Mouse (Mus musculus): ENCODE measurements around the gene Gpr107. TPM values are rescaled to one million over a fixed set of nuclear protein-coding genes. Genes with fewer than 3 reads are reported as not detected.
"Not testable (repeated sequence)": the region's sequence is repeated elsewhere in the genome, so short reads cannot be mapped to it uniquely, and the experiment has no call there.

Gene Gpr107
- polyA plus RNA-seq, 1 experiment from 2014 or later = 34.9 TPM

- no peak for ATAC-seq
- 86% methylated on average over 5 of the region's 5 CpGs for WGBS
These were observed 19.9 kb downstream of the Gpr107 start for GRCm38 (mm10) chr2:31172001-31172400.

GRCm38 (mm10) chr2:31172536-31172935 lies 20.4 kb downstream of the Gpr107 start:
- Histone ChIP-seq H3K9me3 (replicated peaks; ENCODE audit: control insufficient read depth, low read length, poor library complexity, severe bottlenecking) (no peaks in the 10 kb centered on the region), H3K4me3 (ENCODE audit: low read depth, low read length) (no peak overlapping the region), H3K9ac (ENCODE audit: low read depth, low read length) (no peak overlapping the region), H3K27me3 (ENCODE audit: control insufficient read depth, insufficient read depth, low read depth, low read length) (no peaks in the 10 kb centered on the region), H3K36me3 (ENCODE audit: control insufficient read depth, insufficient read depth, low read length) (peaks cover 47% of the 10 kb centered on the region), H3K4me2 (ENCODE audit: low read length) (no peak overlapping the region), H3K4me1 (ENCODE audit: control insufficient read depth, insufficient read depth, low read length) (no peaks in the 10 kb centered on the region), H3K27ac (ENCODE audit: low read length) (no peak overlapping the region)
- WGBS = 96% methylated on average over 5 of the region's 5 CpGs
- no peak for ATAC-seq

More at GRCm38 (mm10) chr2:31172001-31172400, 19.9 kb downstream of the Gpr107 start:
- no peaks in the 10 kb centered on the region for H3K4me1 ChIP-seq (ENCODE audit: control insufficient read depth, insufficient read depth, low read length)
- H3K9me3 ChIP-seq (replicated peaks; ENCODE audit: control insufficient read depth, low read length, poor library complexity, severe bottlenecking) = no peaks in the 10 kb centered on the region
- no peak overlapping the region for H3K27ac ChIP-seq (ENCODE audit: low read length)
- H3K4me2 ChIP-seq (ENCODE audit: low read length) = no peak overlapping the region
- H3K4me3 ChIP-seq (ENCODE audit: low read depth, low read length) = no peak overlapping the region
- no peak overlapping the region for H3K9ac ChIP-seq (ENCODE audit: low read depth, low read length)
- H3K36me3 ChIP-seq (ENCODE audit: control insufficient read depth, insufficient read depth, low read length) = peaks cover 42% of the 10 kb centered on the region
- H3K27me3 ChIP-seq (ENCODE audit: control insufficient read depth, insufficient read depth, low read depth, low read length) = no peaks in the 10 kb centered on the region

- Histone ChIP-seq H3K27me3 (ENCODE audit: control insufficient read depth, insufficient read depth, low read depth, low read length) (no peaks in the 10 kb centered on the region), H3K4me1 (ENCODE audit: control insufficient read depth, insufficient read depth, low read length) (no peaks in the 10 kb centered on the region), H3K4me3 (ENCODE audit: low read depth, low read length) (no peak overlapping the region), H3K9me3 (replicated peaks; ENCODE audit: control insufficient read depth, low read length, poor library complexity, severe bottlenecking) (no peaks in the 10 kb centered on the region), H3K4me2 (ENCODE audit: low read length) (no peak overlapping the region), H3K9ac (ENCODE audit: low read depth, low read length) (no peak overlapping the region), H3K27ac (ENCODE audit: low read length) (no peak overlapping the region), H3K36me3 (ENCODE audit: control insufficient read depth, insufficient read depth, low read length) (peaks cover 55% of the 10 kb centered on the region)
- WGBS = 83% methylated on average over 4 of the region's 4 CpGs
- ATAC-seq = no peak
These were observed 21.2 kb downstream of the Gpr107 start for GRCm38 (mm10) chr2:31173290-31173689.

GRCm38 (mm10) chr2:31178593-31178992 lies 26.5 kb downstream of the Gpr107 start:
- H3K36me3 ChIP-seq (ENCODE audit: control insufficient read depth, insufficient read depth, low read length) = peaks cover 41% of the 10 kb centered on the region
- WGBS = 80% methylated on average over 6 of the region's 6 CpGs
- not testable (repeated sequence) for H3K4me3 ChIP-seq (ENCODE audit: low read depth, low read length); H3K27me3 ChIP-seq (ENCODE audit: control insufficient read depth, insufficient read depth, low read depth, low read length); H3K27ac ChIP-seq (ENCODE audit: low read length); H3K9me3 ChIP-seq (replicated peaks; ENCODE audit: control insufficient read depth, low read length, poor library complexity, severe bottlenecking); H3K4me1 ChIP-seq (ENCODE audit: control insufficient read depth, insufficient read depth, low read length); ATAC-seq; H3K4me2 ChIP-seq (ENCODE audit: low read length); H3K9ac ChIP-seq (ENCODE audit: low read depth, low read length)

- Histone ChIP-seq H3K4me3 (ENCODE audit: low read depth, low read length) (no peak overlapping the region), H3K9ac (ENCODE audit: low read depth, low read length) (no peak overlapping the region), H3K4me1 (ENCODE audit: control insufficient read depth, insufficient read depth, low read length) (no peaks in the 10 kb centered on the region), H3K4me2 (ENCODE audit: low read length) (no peak overlapping the region), H3K36me3 (ENCODE audit: control insufficient read depth, insufficient read depth, low read length) (peaks cover 39% of the 10 kb centered on the region), H3K27ac (ENCODE audit: low read length) (no peak overlapping the region), H3K9me3 (replicated peaks; ENCODE audit: control insufficient read depth, low read length, poor library complexity, severe bottlenecking) (no peaks in the 10 kb centered on the region), H3K27me3 (ENCODE audit: control insufficient read depth, insufficient read depth, low read depth, low read length) (no peaks in the 10 kb centered on the region)
- 94% methylated on average over 7 of the region's 7 CpGs for WGBS
- ATAC-seq = no peak
These were observed 27.4 kb downstream of the Gpr107 start for GRCm38 (mm10) chr2:31179471-31179870.

GRCm38 (mm10) chr2:31180081-31180551 lies 28.0 kb downstream of the Gpr107 start:
- ATAC-seq = no peak
- H3K9ac ChIP-seq (ENCODE audit: low read depth, low read length) = no peak overlapping the region
- 79% methylated on average over 7 of the region's 7 CpGs for WGBS

GRCm38 (mm10) chr2:31182786-31183330 lies 30.7 kb downstream of the Gpr107 start:
- no peaks in the 10 kb centered on the region for H3K4me1 ChIP-seq (ENCODE audit: control insufficient read depth, insufficient read depth, low read length)
- H3K9me3 ChIP-seq (replicated peaks; ENCODE audit: control insufficient read depth, low read length, poor library complexity, severe bottlenecking) = no peaks in the 10 kb centered on the region
- no peak overlapping the region for H3K27ac ChIP-seq (ENCODE audit: low read length)
- H3K4me2 ChIP-seq (ENCODE audit: low read length) = no peak overlapping the region
- no peak overlapping the region for H3K9ac ChIP-seq (ENCODE audit: low read depth, low read length)
- no peak overlapping the region for H3K4me3 ChIP-seq (ENCODE audit: low read depth, low read length)
- WGBS = 90% methylated on average over 6 of the region's 6 CpGs
- H3K36me3 ChIP-seq (ENCODE audit: control insufficient read depth, insufficient read depth, low read length) = peaks cover 36% of the 10 kb centered on the region
- ATAC-seq = no peak
- H3K27me3 ChIP-seq (ENCODE audit: control insufficient read depth, insufficient read depth, low read depth, low read length) = no peaks in the 10 kb centered on the region

More at GRCm38 (mm10) chr2:31180081-31180551, 28.0 kb downstream of the Gpr107 start:
- no peak overlapping the region for H3K4me3 ChIP-seq (ENCODE audit: low read depth, low read length)
- peaks cover 39% of the 10 kb centered on the region for H3K36me3 ChIP-seq (ENCODE audit: control insufficient read depth, insufficient read depth, low read length)
- H3K4me1 ChIP-seq (ENCODE audit: control insufficient read depth, insufficient read depth, low read length) = no peaks in the 10 kb centered on the region
- H3K27me3 ChIP-seq (ENCODE audit: control insufficient read depth, insufficient read depth, low read depth, low read length) = no peaks in the 10 kb centered on the region
- no peak overlapping the region for H3K27ac ChIP-seq (ENCODE audit: low read length)
- H3K4me2 ChIP-seq (ENCODE audit: low read length) = no peak overlapping the region
- no peaks in the 10 kb centered on the region for H3K9me3 ChIP-seq (replicated peaks; ENCODE audit: control insufficient read depth, low read length, poor library complexity, severe bottlenecking)

- no peak overlapping the region for H3K9ac ChIP-seq (ENCODE audit: low read depth, low read length)
- H3K27ac ChIP-seq (ENCODE audit: low read length) = no peak overlapping the region
- no peaks in the 10 kb centered on the region for H3K27me3 ChIP-seq (ENCODE audit: control insufficient read depth, insufficient read depth, low read depth, low read length)
- peaks cover 33% of the 10 kb centered on the region for H3K36me3 ChIP-seq (ENCODE audit: control insufficient read depth, insufficient read depth, low read length)
- ATAC-seq = no peak
- H3K4me1 ChIP-seq (ENCODE audit: control insufficient read depth, insufficient read depth, low read length) = no peaks in the 10 kb centered on the region
- 95% methylated on average over 1 of the region's 1 CpGs for WGBS
- H3K9me3 ChIP-seq (replicated peaks; ENCODE audit: control insufficient read depth, low read length, poor library complexity, severe bottlenecking) = no peaks in the 10 kb centered on the region
- H3K4me2 ChIP-seq (ENCODE audit: low read length) = no peak overlapping the region
- no peak overlapping the region for H3K4me3 ChIP-seq (ENCODE audit: low read depth, low read length)
These were observed 31.7 kb downstream of the Gpr107 start for GRCm38 (mm10) chr2:31183830-31184229.

- Histone ChIP-seq H3K4me3 (ENCODE audit: low read depth, low read length) (no peak overlapping the region), H3K9me3 (replicated peaks; ENCODE audit: control insufficient read depth, low read length, poor library complexity, severe bottlenecking) (no peaks in the 10 kb centered on the region), H3K27me3 (ENCODE audit: control insufficient read depth, insufficient read depth, low read depth, low read length) (no peaks in the 10 kb centered on the region), H3K4me2 (ENCODE audit: low read length) (no peak overlapping the region), H3K9ac (ENCODE audit: low read depth, low read length) (no peak overlapping the region), H3K4me1 (ENCODE audit: control insufficient read depth, insufficient read depth, low read length) (no peaks in the 10 kb centered on the region), H3K27ac (ENCODE audit: low read length) (no peak overlapping the region), H3K36me3 (ENCODE audit: control insufficient read depth, insufficient read depth, low read length) (peaks cover 44% of the 10 kb centered on the region)
- WGBS = 100% methylated on average over 1 of the region's 1 CpGs
- ATAC-seq = no peak
These were observed 36.6 kb downstream of the Gpr107 start for GRCm38 (mm10) chr2:31188691-31189090.

Measured in midbrain, embryonic 16.5 days (tissue).